13 mouse cellular contexts compared by ENCODE assay signal in genomic region chr11:102068969-102069368, GRCm38 (mm10). TPM values are rescaled to one million over a fixed set of nuclear protein-coding genes. Genes with fewer than 3 reads are reported as not detected.
DNase-seq lines count a peak whose midpoint lies in the region; ATAC-seq and TF ChIP-seq lines count a peak whose summit lies in the region.
"Had no signal": no experiment of that assay in that cellular context is flagged by ENCODE, and none has a peak within 500 bp of the region (broad histone marks: within the 10 kb centered on the region; RNA-seq: fewer than 3 reads in every experiment).

No protein-coding gene starts in this region.

- H3K4me3 ChIP-seq in heart, postnatal 0 days (ENCODE audit: low read depth, low read length): no peak overlapping the region
- H3K4me3 ChIP-seq in E14TG2a.4 (replicated peaks; ENCODE audit: low read length): no peak overlapping the region
- H3K4me3 ChIP-seq: limb, embryonic 12.5 days had no signal

- no peak for TF ChIP-seq EP300 in heart, postnatal 0 days (IDR thresholded peaks at IDR 0.05; ENCODE audit: low read depth)

- H3K4me1 ChIP-seq in heart, postnatal 0 days (ENCODE audit: control insufficient read depth, insufficient read depth): no peaks in the 10 kb centered on the region
- H3K4me1 ChIP-seq in E14TG2a.4 (replicated peaks; ENCODE audit: low read depth, low read length): peaks cover 15% of the 10 kb centered on the region

- no peak overlapping the region for H3K4me2 ChIP-seq in heart, postnatal 0 days (ENCODE audit: low read depth, low read length)
- H3K4me2 ChIP-seq: limb, embryonic 12.5 days had no signal

- H3K9ac ChIP-seq in heart, postnatal 0 days (replicated peaks; ENCODE audit: low read depth, low read length): no peak overlapping the region
- H3K9ac ChIP-seq: limb, embryonic 12.5 days had no signal

- no peak for ATAC-seq in heart, postnatal 0 days (ENCODE audit: insufficient read depth, low read depth)
- ATAC-seq: hindbrain, embryonic 16.5 days had no signal

- no peaks in the 10 kb centered on the region for H3K36me3 ChIP-seq in heart, postnatal 0 days (replicated peaks; ENCODE audit: control insufficient read depth, insufficient read depth, low read length)
- no peaks in the 10 kb centered on the region for H3K36me3 ChIP-seq in E14TG2a.4 (ENCODE audit: insufficient read depth, low read length)

- TF ChIP-seq CTCF in heart, postnatal 0 days (IDR thresholded peaks at IDR 0.05; ENCODE audit: low read depth): peak; percentile 35
- TF ChIP-seq CTCF in E14TG2a.4 (conservative IDR thresholded peaks at IDR 0.05; ENCODE audit: low read length): peak; percentile 48

- no peak for DNase-seq in heart, postnatal 0 days (ENCODE audit: low spot score)
- no peak for DNase-seq in heart, postnatal 36 days
- DNase-seq in 416B (ENCODE audit: low read depth): peak; percentile 58
- DNase-seq in embryo, embryonic 11 days: peak; percentile 29
- DNase-seq in right cerebral cortex, postnatal 10 days (ENCODE audit: low spot score in 2 of 2): no peak
- no peak for DNase-seq in heart, adult 18-20 months
- DNase-seq: right cerebral cortex, postnatal 4 days had no signal

- H3K27ac ChIP-seq in heart, postnatal 0 days (ENCODE audit: low read depth): no peak overlapping the region
- H3K27ac ChIP-seq: limb, embryonic 12.5 days had no signal

- H3K27me3 ChIP-seq in heart, postnatal 0 days (ENCODE audit: control insufficient read depth, insufficient read depth, low read length): no peaks in the 10 kb centered on the region
- peaks cover 9% of the 10 kb centered on the region for H3K27me3 ChIP-seq in E14TG2a.4 (ENCODE audit: insufficient read depth, low read length)

- 55% methylated on average over 2 of the region's 2 CpGs for WGBS in heart, postnatal 0 days

- H3K9me3 ChIP-seq in heart, postnatal 0 days (replicated peaks; ENCODE audit: control insufficient read depth, low read length): no peaks in the 10 kb centered on the region
- H3K9me3 ChIP-seq in E14TG2a.4 (ENCODE audit: low read length): no peaks in the 10 kb centered on the region
- H3K9me3 ChIP-seq: limb, embryonic 12.5 days had no signal

- intact Hi-C loops in heart, postnatal 36 days (cut with DNase I): no loop called here

RNA-seq across cellular contexts. Expression of gene Mpp2, which starts 19.3 kb away (rescaled TPM):
- total RNA-seq in heart, postnatal 0 days (2014; rRNA removed; ENCODE audit: low replicate concordance): 6.0 and 12.1 TPM in 2 replicates
- 2.1 and 2.3 TPM in 2 replicates for polyA plus RNA-seq in heart, postnatal 0 days (2015; fragmentation: Nextera tagmentation; extraction: Ambion mirVana)
- total RNA-seq in heart, postnatal 36 days (2021): 1 to 10 TPM; 2.1 to 3.1 TPM
- total RNA-seq in heart, adult 18-20 months (2021): 1 to 10 TPM; 1.5 to 3.1 TPM

RNA-seq across cellular contexts. Expression of gene Cd300lg, which starts 27.7 kb away (rescaled TPM):
- 23.0 and 79.5 TPM in 2 replicates for total RNA-seq in heart, postnatal 0 days (2014; rRNA removed; ENCODE audit: low replicate concordance)
- 22.9 and 24.0 TPM in 2 replicates for polyA plus RNA-seq in heart, postnatal 0 days (2015; fragmentation: Nextera tagmentation; extraction: Ambion mirVana)
- 10 to 100 TPM; 68.3 to 69.5 TPM for total RNA-seq in heart, postnatal 36 days (2021)
- total RNA-seq in heart, adult 18-20 months (2021): 10 to 100 TPM; 49.0 to 52.9 TPM

RNA-seq across cellular contexts. Expression of gene Ppy, which starts 32.1 kb away (rescaled TPM):
- not detected in 2 replicates for total RNA-seq in heart, postnatal 0 days (2014; rRNA removed; ENCODE audit: low replicate concordance)
- polyA plus RNA-seq in heart, postnatal 0 days (2015; fragmentation: Nextera tagmentation; extraction: Ambion mirVana): not detected in 2 replicates
- total RNA-seq in heart, postnatal 36 days (2021): not detected
- total RNA-seq in heart, adult 18-20 months (2021): not detected
- total RNA-seq: megakaryocyte-erythroid progenitor cell, adult 5-6 weeks had no signal
- polyA plus RNA-seq: hindbrain, embryonic 16.5 days; limb, embryonic 12.5 days; neural tube, embryonic 14.5 days; testis, adult 2 months had no signal

RNA-seq across cellular contexts. Expression of gene Pyy, which starts 38.7 kb away (rescaled TPM):
- not detected in 2 replicates for total RNA-seq in heart, postnatal 0 days (2014; rRNA removed; ENCODE audit: low replicate concordance)
- not detected in 2 replicates for polyA plus RNA-seq in heart, postnatal 0 days (2015; fragmentation: Nextera tagmentation; extraction: Ambion mirVana)
- not detected for total RNA-seq in heart, postnatal 36 days (2021)
- total RNA-seq in heart, adult 18-20 months (2021): not detected
- total RNA-seq: megakaryocyte-erythroid progenitor cell, adult 5-6 weeks had no signal
- polyA plus RNA-seq: limb, embryonic 12.5 days; neural tube, embryonic 14.5 days had no signal

RNA-seq across cellular contexts. Expression of gene Mpp3, which starts 40.7 kb away (rescaled TPM):
- total RNA-seq in heart, postnatal 0 days (2014; rRNA removed; ENCODE audit: low replicate concordance): 4.9 and 8.0 TPM in 2 replicates
- polyA plus RNA-seq in heart, postnatal 0 days (2015; fragmentation: Nextera tagmentation; extraction: Ambion mirVana): 1.7 and 2.2 TPM in 2 replicates
- 1 to 10 TPM; 1.7 to 1.9 TPM for total RNA-seq in heart, postnatal 36 days (2021)
- total RNA-seq in heart, adult 18-20 months (2021): 1 to 10 TPM; 1.4 to 1.5 TPM
- total RNA-seq: megakaryocyte-erythroid progenitor cell, adult 5-6 weeks had no signal

Comparison
In these comparisons a context has a peak if more than half of its experiments do, and no peak if none do; other contexts are left out.
1. DNase-seq: peak in 416B (single experiment) and embryo, embryonic 11 days (single experiment); none in heart, postnatal 0 days (single experiment), heart, postnatal 36 days (0 of 2), right cerebral cortex, postnatal 10 days (0 of 2) and heart, adult 18-20 months (0 of 2).